Mouse (Mus musculus): ENCODE data around the gene Ankrd63.
"Not testable (repeated sequence)": the region's sequence is repeated elsewhere in the genome, so short reads cannot be mapped to it uniquely, and the experiment has no call there.

Gene Ankrd63

GRCm38 (mm10) chr2:118662902-118663803, 40.6 kb downstream of the Ankrd63 start, which contains the start of gene Pak6:
Gene Pak6, plus strand, starts transcription at chr2:118663303.
- peak; percentile 40 to 57 for DNase-seq (ENCODE audit: low spot score in 2 of 2)

- peak in 1 of 2 experiments; percentile 29 for DNase-seq (ENCODE audit: low spot score in 2 of 2)
Measured at GRCm38 (mm10) chr2:118661891-118662290, 41.9 kb downstream of the Ankrd63 start.

- peak; percentile 81 for DNase-seq (ENCODE audit: low spot score in 2 of 2)
Measured at GRCm38 (mm10) chr2:118659998-118660452, 43.7 kb downstream of the Ankrd63 start.

- no peak for DNase-seq (ENCODE audit: low spot score in 2 of 2)
Measured at GRCm38 (mm10) chr2:118659493-118659892, 44.3 kb downstream of the Ankrd63 start.

GRCm38 (mm10) chr2:118659077-118659476, 44.7 kb downstream of the Ankrd63 start:
- DNase-seq (ENCODE audit: low spot score in 2 of 2): peak; percentile 65 to 74

GRCm38 (mm10) chr2:118658457-118658856, 45.3 kb downstream of the Ankrd63 start:
- peak; percentile 68 to 78 for DNase-seq (ENCODE audit: low spot score in 2 of 2)

GRCm38 (mm10) chr2:118656688-118657281, 47.0 kb downstream of the Ankrd63 start:
- no peak for DNase-seq (ENCODE audit: low spot score in 2 of 2)

- DNase-seq (ENCODE audit: low spot score in 2 of 2): not testable (repeated sequence)
Measured at GRCm38 (mm10) chr2:118650697-118651096, 53.1 kb downstream of the Ankrd63 start.
